Mouse (Mus musculus) gastrocnemius, postnatal 14 days (tissue): ENCODE measurements around the gene Gm20594. TPM values are rescaled to one million over a fixed set of nuclear protein-coding genes. Genes with fewer than 3 reads are reported as not detected.

Experiments
- DNase-seq: peaks from one replicate; pipeline ENCODE4 v3.0.0; 2021; ENCODE audit warnings: mixed read lengths
- intact Hi-C: fragments of 180-260 bp; cut with DNase I; formaldehyde crosslinking; loops from one replicate; pipeline ENCODE4 v1.15.1; 2025; ENCODE audit warnings: low total_unique reads
- long read RNA-seq, 2 experiments: library from polyadenylated mRNA; stranded (forward); transcript quantifications; one replicate each; pipeline ENCODE4 v2.0.0; 2021
- total RNA-seq, 2 experiments: library from RNA; stranded (reverse); gene quantifications; 2 replicates each; pipeline ENCODE4 v1.2.3; 2021

Gene Gm20594
- not detected for total RNA-seq
- long read RNA-seq, experiment 1: 0 reads
- long read RNA-seq, experiment 2: 0 reads

DNA sequence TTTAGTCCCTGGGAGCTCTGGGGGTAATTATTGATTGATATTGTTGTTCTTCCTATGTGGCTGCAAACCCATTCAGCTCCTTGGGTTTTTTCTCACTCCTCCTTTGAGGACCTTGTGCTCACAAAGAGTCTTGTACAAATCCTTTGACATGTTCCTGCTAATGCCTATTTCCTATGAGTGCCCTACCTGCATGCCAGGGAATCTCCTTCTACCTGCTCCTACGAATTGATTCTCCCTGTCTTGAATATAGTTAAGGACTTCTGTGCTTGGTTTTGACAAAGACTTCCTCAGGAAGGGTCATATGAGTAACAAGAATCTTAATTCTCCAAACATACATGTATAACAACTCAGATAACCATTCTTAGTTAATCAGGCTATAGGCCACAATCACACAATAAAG lies at the start of gene Gm20594:
TSS of gene Gm20594 (plus strand) at position 301 of the 400 bp plus-strand sequence.
- intact Hi-C loops: no loop called here
- no peak for DNase-seq

DNA sequence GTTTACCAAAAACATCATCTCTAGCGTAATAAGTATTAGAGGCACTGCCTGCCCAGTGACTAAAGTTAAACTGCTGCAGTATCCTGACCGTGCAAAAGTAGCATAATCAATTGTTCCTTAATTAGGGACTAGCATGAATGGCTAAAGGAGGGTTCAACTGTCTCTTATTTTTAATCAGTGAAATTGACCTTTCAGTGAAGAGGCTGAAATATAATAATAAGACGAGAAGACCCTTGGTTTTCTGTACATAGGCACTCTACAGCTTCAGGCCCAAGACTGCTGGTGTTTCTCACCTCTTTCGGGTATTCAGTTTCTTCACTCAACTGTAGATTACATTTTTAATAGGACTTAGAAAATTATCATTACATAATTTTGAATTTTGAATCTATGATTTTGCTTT lies 398 bp downstream of the Gm20594 start:
- no peak for DNase-seq
- intact Hi-C loops: no loop called here

DNA sequence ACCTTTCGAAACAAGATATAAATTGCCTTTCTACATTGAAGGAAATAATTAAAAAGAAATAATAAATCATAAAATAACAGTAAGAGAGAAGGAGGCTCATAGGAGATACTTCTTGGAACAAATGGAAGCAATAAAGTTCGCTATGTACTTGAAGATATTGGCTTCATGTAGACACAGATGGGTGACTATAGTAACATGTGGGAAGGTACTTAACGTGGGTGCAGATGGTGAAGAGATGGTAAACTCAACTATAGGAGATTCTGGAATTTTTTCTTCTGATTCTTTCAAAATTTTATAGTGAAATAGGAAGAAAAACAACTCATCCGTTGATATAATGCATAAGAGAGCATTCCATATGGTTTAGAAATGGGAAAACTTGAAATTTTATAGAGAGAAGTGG lies 16.1 kb downstream of the Gm20594 start:
- no peak for DNase-seq
- intact Hi-C loops: no loop called here

DNA sequence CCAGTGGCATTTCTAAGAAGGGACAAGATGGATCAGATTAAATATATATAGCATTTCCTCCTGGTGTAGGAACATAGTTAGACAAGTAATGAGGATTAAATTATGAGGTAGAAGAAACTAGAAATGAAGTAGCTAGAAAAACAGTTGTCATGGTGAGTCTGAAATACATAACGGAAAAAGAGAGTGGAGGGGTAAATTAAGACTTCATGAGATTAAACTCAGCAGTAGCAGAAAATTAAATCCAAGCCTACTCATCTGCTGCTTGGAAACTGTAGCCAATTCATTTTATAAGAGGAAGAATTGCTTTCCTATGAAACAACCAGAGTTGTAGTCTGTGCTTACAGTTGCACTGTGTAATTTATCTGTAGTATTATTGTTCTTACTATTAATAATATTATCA lies 29.1 kb downstream of the Gm20594 start:
- intact Hi-C loops: no loop called here
- DNase-seq: no peak

Other genes starting within 250 kb of the Gm20594 start
- gene Lrrtm4, start 201.0 kb downstream of the Gm20594 start, total RNA-seq: under 1 TPM in 1 of 2 experiments, not detected in 1; 0.49 TPM